Mouse (Mus musculus): Measurements from ENCODE around the gene Tuba1a. TPM values are rescaled to one million over a fixed set of nuclear protein-coding genes. Genes with fewer than 3 reads are reported as not detected.

The Tuba1a gene
- polyA plus RNA-seq, 1 experiment from 2014 or later, result 925 TPM

- ATAC-seq (ENCODE audit: low FRiP score, low TSS enrichment), result no peak
- WGBS, result 0% methylated on average over 14 of the region's 14 CpGs
These were observed 36.4 kb downstream of the Tuba1a start for GRCm38 (mm10) chr15:98917091-98917490.

DNA sequence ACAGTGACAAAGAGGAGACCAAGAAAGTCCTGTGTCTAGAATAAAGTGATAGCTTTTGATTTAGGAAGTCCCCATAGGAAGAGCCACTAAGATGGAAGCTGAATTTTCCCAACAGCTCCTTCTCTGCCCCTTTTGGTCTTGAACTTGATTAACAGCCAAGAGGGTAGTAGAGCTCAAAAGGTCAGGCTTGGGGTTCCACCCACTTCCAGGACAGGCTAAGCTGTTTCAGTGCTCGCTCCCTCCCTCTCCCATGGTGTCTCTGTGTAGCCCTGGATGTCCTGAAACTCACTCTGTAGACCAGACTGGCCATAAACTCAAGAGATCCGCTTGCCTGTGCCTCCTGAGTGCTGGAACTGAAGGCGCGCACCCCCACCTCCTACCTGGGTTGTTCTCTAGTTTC is 37.5 kb downstream of the Tuba1a start:
- ATAC-seq (ENCODE audit: low FRiP score, low TSS enrichment), result no peak
- peaks cover 10% of the 10 kb centered on the region for H3K4me1 ChIP-seq (ENCODE audit: insufficient read depth, low read length)
- H3K36me3 ChIP-seq (ENCODE audit: insufficient read depth, low read length), result peaks cover 20% of the 10 kb centered on the region
- no peak overlapping the region for H3K4me3 ChIP-seq (ENCODE audit: low read length)
- peak overlapping the region; percentile 72; the same call in 1 of the 2 replicates for H3K4me2 ChIP-seq (replicated peaks; ENCODE audit: low read depth, low read length)
- no peaks in the 10 kb centered on the region for H3K27me3 ChIP-seq (ENCODE audit: insufficient read depth, low read length)
- WGBS, result 78% methylated on average over 4 of the region's 4 CpGs
- no peaks in the 10 kb centered on the region for H3K9me3 ChIP-seq (ENCODE audit: low read length)
- no peak overlapping the region for H3K27ac ChIP-seq (ENCODE audit: low read length)
- peak overlapping the region; percentile 82; the same call in 1 of the 2 replicates for H3K9ac ChIP-seq (replicated peaks; ENCODE audit: low read length)

More at GRCm38 (mm10) chr15:98917091-98917490, 36.4 kb downstream of the Tuba1a start:
- Histone ChIP-seq H3K9ac (replicated peaks; ENCODE audit: low read length) (peak overlapping the region; percentile 82), H3K4me2 (replicated peaks; ENCODE audit: low read depth, low read length) (peak overlapping the region; percentile 72), H3K36me3 (ENCODE audit: insufficient read depth, low read length) (peaks cover 9% of the 10 kb centered on the region), H3K4me3 (ENCODE audit: low read length) (peak overlapping the region; percentile 81), H3K9me3 (ENCODE audit: low read length) (no peaks in the 10 kb centered on the region), H3K4me1 (ENCODE audit: insufficient read depth, low read length) (peaks cover 10% of the 10 kb centered on the region), H3K27me3 (ENCODE audit: insufficient read depth, low read length) (no peaks in the 10 kb centered on the region), H3K27ac (ENCODE audit: low read length) (peak overlapping the region; percentile 95)

DNA sequence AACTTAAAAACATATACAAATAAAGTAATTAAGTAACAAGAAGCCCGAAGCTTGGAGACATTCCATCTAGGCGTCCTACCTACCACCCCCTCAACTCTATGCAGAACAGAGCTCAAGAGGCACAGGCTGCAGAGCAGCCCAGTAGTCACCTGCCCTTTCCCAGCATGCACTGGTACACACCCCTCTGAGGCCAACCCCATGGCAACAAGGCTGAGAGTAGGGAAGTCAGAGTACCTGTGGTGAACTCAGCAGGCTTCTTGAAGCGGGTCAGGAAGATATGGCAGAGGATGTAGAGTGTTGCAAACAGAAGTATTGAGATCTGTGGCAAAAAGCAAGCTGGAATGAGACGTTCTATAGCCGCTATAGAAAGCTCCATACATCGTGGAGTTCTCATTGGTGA is 38.6 kb downstream of the Tuba1a start:
- H3K4me1 ChIP-seq (ENCODE audit: insufficient read depth, low read length), result peaks cover 10% of the 10 kb centered on the region
- H3K36me3 ChIP-seq (ENCODE audit: insufficient read depth, low read length), result peaks cover 25% of the 10 kb centered on the region
- ATAC-seq (ENCODE audit: low FRiP score, low TSS enrichment), result no peak
- H3K9ac ChIP-seq (replicated peaks; ENCODE audit: low read length), result no peak overlapping the region
- WGBS, result 94% methylated on average over 6 of the region's 6 CpGs
- H3K4me3 ChIP-seq (ENCODE audit: low read length), result no peak overlapping the region
- no peak overlapping the region for H3K4me2 ChIP-seq (replicated peaks; ENCODE audit: low read depth, low read length)
- no peaks in the 10 kb centered on the region for H3K9me3 ChIP-seq (ENCODE audit: low read length)
- no peaks in the 10 kb centered on the region for H3K27me3 ChIP-seq (ENCODE audit: insufficient read depth, low read length)
- no peak overlapping the region for H3K27ac ChIP-seq (ENCODE audit: low read length)

- 27% methylated on average over 10 of the region's 10 CpGs for WGBS
- Histone ChIP-seq H3K27ac (ENCODE audit: low read length) (no peak overlapping the region), H3K36me3 (ENCODE audit: insufficient read depth, low read length) (peaks cover 42% of the 10 kb centered on the region), H3K9ac (replicated peaks; ENCODE audit: low read length) (no peak overlapping the region), H3K4me1 (ENCODE audit: insufficient read depth, low read length) (no peaks in the 10 kb centered on the region), H3K4me3 (ENCODE audit: low read length) (no peak overlapping the region), H3K9me3 (ENCODE audit: low read length) (no peaks in the 10 kb centered on the region), H3K27me3 (ENCODE audit: insufficient read depth, low read length) (peaks cover 4% of the 10 kb centered on the region; the same call in 1 of the 2 replicates), H3K4me2 (replicated peaks; ENCODE audit: low read depth, low read length) (no peak overlapping the region)
- 0 out of 2 replicates have a peak, but pooled peaks have one; percentile 17 for ATAC-seq (ENCODE audit: low FRiP score, low TSS enrichment)
These were observed 48.8 kb downstream of the Tuba1a start for GRCm38 (mm10) chr15:98904692-98905091.

DNA sequence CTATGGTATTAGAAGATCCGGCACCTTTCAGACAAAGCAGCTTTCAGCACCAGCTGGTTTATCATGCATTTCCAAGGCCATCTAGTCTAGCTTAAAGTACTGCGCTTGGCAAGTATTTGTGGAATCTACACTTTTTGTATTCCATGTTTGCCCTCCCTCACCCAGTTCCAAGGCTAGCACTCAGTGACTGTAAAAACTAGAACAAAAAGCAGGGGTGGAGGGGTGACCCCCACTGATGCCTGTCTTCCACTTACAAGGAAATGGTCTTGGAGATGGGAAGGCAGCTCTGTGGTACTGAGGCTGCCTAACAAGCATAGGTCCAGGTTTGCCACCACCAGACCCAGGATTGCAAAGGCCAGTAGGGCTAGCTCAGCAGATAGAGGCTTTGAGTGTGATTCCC is 50.9 kb downstream of the Tuba1a start:
- no peaks in the 10 kb centered on the region for H3K9me3 ChIP-seq (ENCODE audit: low read length)
- H3K27me3 ChIP-seq (ENCODE audit: insufficient read depth, low read length), result peaks cover 24% of the 10 kb centered on the region
- no peak overlapping the region for H3K9ac ChIP-seq (replicated peaks; ENCODE audit: low read length)
- WGBS, result 92% methylated on average over 2 of the region's 2 CpGs
- ATAC-seq (ENCODE audit: low FRiP score, low TSS enrichment), result no peak
- H3K27ac ChIP-seq (ENCODE audit: low read length), result no peak overlapping the region
- H3K4me2 ChIP-seq (replicated peaks; ENCODE audit: low read depth, low read length), result no peak overlapping the region
- peaks cover 22% of the 10 kb centered on the region for H3K36me3 ChIP-seq (ENCODE audit: insufficient read depth, low read length)
- H3K4me1 ChIP-seq (ENCODE audit: insufficient read depth, low read length), result peaks cover 12% of the 10 kb centered on the region
- no peak overlapping the region for H3K4me3 ChIP-seq (ENCODE audit: low read length)

DNA sequence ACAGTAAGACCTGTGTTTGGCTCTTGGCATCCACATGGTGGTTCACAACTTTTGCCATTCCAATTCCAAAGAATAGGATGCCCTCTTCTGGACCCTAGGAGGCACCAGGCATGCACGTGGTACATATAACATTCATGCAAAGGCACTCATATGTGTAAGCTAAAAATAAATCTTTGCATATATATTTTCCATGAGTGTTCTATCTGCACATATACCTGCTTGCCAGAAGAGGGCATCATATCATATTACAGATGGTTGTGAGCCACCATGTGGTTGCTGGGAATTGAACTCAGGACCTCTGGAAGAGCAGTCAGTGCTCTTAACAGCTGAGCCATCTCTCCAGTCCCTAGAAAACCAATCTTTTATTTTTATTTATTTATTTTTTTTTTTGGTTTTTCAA is 52.0 kb downstream of the Tuba1a start:
- no peak for ATAC-seq (ENCODE audit: low FRiP score, low TSS enrichment)
- Histone ChIP-seq H3K4me3 (ENCODE audit: low read length) (no peak overlapping the region), H3K9ac (replicated peaks; ENCODE audit: low read length) (no peak overlapping the region), H3K27ac (ENCODE audit: low read length) (no peak overlapping the region), H3K9me3 (ENCODE audit: low read length) (no peaks in the 10 kb centered on the region), H3K27me3 (ENCODE audit: insufficient read depth, low read length) (peaks cover 35% of the 10 kb centered on the region), H3K4me1 (ENCODE audit: insufficient read depth, low read length) (peaks cover 17% of the 10 kb centered on the region), H3K4me2 (replicated peaks; ENCODE audit: low read depth, low read length) (no peak overlapping the region), H3K36me3 (ENCODE audit: insufficient read depth, low read length) (peaks cover 16% of the 10 kb centered on the region)
- 80% methylated on average over 1 of the region's 1 CpGs for WGBS

Other genes with a start within 250 kb of the Tuba1a start
- 0.95 and 1.1 TPM in 2 replicates for gene Ccdc65, start 245.5 kb downstream of the Tuba1a start, polyA plus RNA-seq (2015; fragmentation: Nextera tagmentation; extraction: Ambion mirVana)
- gene Fkbp11, start 225.5 kb downstream of the Tuba1a start, polyA plus RNA-seq (2015; fragmentation: Nextera tagmentation; extraction: Ambion mirVana), result 36.6 and 39.1 TPM in 2 replicates
- gene Arf3, start 190.5 kb downstream of the Tuba1a start, polyA plus RNA-seq (2015; fragmentation: Nextera tagmentation; extraction: Ambion mirVana), result 56.3 and 59.5 TPM in 2 replicates
- gene Wnt10b, start 175.6 kb downstream of the Tuba1a start, polyA plus RNA-seq (2015; fragmentation: Nextera tagmentation; extraction: Ambion mirVana), result 0.17 TPM in 1 of 2 replicates, not detected in the other
- not detected in 2 replicates for gene Wnt1, start 163.8 kb downstream of the Tuba1a start, polyA plus RNA-seq (2015; fragmentation: Nextera tagmentation; extraction: Ambion mirVana)
- gene Ddn, start 144.2 kb downstream of the Tuba1a start, polyA plus RNA-seq (2015; fragmentation: Nextera tagmentation; extraction: Ambion mirVana), result 2.6 and 3.3 TPM in 2 replicates
- gene Prkag1, start 122.2 kb downstream of the Tuba1a start, polyA plus RNA-seq (2015; fragmentation: Nextera tagmentation; extraction: Ambion mirVana), result 103 and 119 TPM in 2 replicates
- gene Kmt2d, start 82.5 kb downstream of the Tuba1a start, polyA plus RNA-seq (2015; fragmentation: Nextera tagmentation; extraction: Ambion mirVana), result 12.4 and 14.1 TPM in 2 replicates
- 16.7 and 18.3 TPM in 2 replicates for gene Rhebl1, start 59.2 kb downstream of the Tuba1a start, polyA plus RNA-seq (2015; fragmentation: Nextera tagmentation; extraction: Ambion mirVana)
- 1.4 and 1.8 TPM in 2 replicates for gene Dhh, start 55.2 kb downstream of the Tuba1a start, polyA plus RNA-seq (2015; fragmentation: Nextera tagmentation; extraction: Ambion mirVana)
- gene Lmbr1l, start 35.5 kb downstream of the Tuba1a start, polyA plus RNA-seq (2015; fragmentation: Nextera tagmentation; extraction: Ambion mirVana), result 17.6 and 18.9 TPM in 2 replicates
- gene Tuba1b, start 19.1 kb downstream of the Tuba1a start, polyA plus RNA-seq (2015; fragmentation: Nextera tagmentation; extraction: Ambion mirVana), result 1,826 and 1,900 TPM in 2 replicates
- gene Gm49450, start 152 bp downstream of the Tuba1a start, polyA plus RNA-seq (2015; fragmentation: Nextera tagmentation; extraction: Ambion mirVana), result not detected in 2 replicates
- 213 and 219 TPM in 2 replicates for gene Tuba1c, start 76.2 kb upstream of the Tuba1a start, polyA plus RNA-seq (2015; fragmentation: Nextera tagmentation; extraction: Ambion mirVana)
- gene Prph, start 101.5 kb upstream of the Tuba1a start, polyA plus RNA-seq (2015; fragmentation: Nextera tagmentation; extraction: Ambion mirVana), result 3.3 and 5.8 TPM in 2 replicates
- 35.8 and 45.8 TPM in 2 replicates for gene Troap, start 120.9 kb upstream of the Tuba1a start, polyA plus RNA-seq (2015; fragmentation: Nextera tagmentation; extraction: Ambion mirVana)
- 0.94 and 1.2 TPM in 2 replicates for gene C1ql4, start 134.1 kb upstream of the Tuba1a start, polyA plus RNA-seq (2015; fragmentation: Nextera tagmentation; extraction: Ambion mirVana)
- gene Dnajc22, start 139.5 kb upstream of the Tuba1a start, polyA plus RNA-seq (2015; fragmentation: Nextera tagmentation; extraction: Ambion mirVana), result 8.0 and 10.0 TPM in 2 replicates
- gene Spats2, start 172.2 kb upstream of the Tuba1a start, polyA plus RNA-seq (2015; fragmentation: Nextera tagmentation; extraction: Ambion mirVana), result 42.1 and 42.9 TPM in 2 replicates

Data from kidney, embryonic 16.5 days (tissue).